Mouse (Mus musculus) CD8-positive naive resting alpha-beta T cell, adult 57 days (primary cell): Measurements from ENCODE around the gene Vmn1r69. TPM values are rescaled to one million over a fixed set of nuclear protein-coding genes. Genes with fewer than 3 reads are reported as not detected.

ENCODE experiments used
- total RNA-seq: library from RNA; stranded (reverse); gene quantifications from one replicate; pipeline ENCODE4 v1.2.4, GENCODE M21; 2023

Gene Vmn1r69
- not detected for total RNA-seq

DNA sequence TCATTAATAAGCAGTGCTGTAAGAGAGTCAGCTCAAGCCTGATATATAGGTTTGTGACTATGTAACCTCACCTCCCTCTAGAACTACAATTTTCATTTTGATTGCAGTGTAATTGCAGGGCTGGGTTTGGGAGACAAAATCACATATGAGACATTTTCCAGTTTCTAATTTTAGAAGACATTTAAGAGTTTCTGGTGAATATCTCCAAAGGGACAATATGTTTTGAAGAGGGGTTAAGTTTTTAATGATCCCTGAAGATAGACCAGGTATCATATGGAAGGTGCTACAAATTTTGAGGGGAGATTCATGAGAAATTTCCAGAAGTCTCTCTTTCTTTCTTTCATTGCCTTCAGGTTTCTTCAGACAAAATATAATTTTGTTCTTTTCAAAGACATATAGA is at the start of gene Vmn1r69:
Gene Vmn1r69 (minus strand): TSS at position 101 of the 400 bp plus-strand sequence.

DNA sequence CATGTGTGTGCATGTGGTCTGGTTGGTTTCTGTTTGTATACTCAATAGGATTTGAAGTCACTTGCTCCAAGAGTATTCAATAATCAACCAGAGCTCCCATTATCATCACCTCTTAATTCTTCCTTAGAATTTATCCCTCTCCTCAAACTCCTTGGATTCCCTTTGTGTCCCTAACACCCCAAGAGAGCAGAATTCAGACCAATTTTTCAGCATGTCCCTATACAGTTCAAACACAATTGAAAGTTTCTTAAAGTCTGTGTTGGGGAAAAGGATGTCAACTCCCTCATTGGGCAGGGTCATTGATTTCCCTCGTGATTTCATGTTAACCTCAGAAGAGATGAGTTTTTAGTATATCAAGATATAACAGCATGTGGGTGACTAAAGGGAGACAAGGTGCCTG is 17.8 kb upstream of the Vmn1r69 start, which contains the start of gene Vmn1r70:
Gene Vmn1r70 (plus strand): TSS at position 301 of the 400 bp plus-strand sequence.

DNA sequence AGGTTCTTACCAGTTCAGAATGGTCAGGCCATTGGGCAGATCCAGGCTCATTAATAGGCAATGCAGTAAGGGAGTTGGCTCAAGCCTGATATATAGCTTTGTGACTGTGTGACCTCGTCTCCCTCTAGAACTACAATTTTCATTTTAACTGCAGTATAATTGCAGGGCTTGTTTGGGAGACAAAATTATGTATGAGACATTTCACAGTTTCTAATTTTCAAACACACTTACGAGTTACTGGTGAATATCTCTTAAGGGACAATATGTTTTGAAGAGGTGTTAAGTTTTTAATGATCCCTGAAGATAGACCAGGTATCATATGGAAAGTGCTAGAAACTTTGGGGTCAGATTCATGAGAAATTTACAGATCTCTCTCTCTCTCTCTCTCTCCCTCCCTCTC is 55.1 kb downstream of the Vmn1r69 start, which contains the start of gene Vmn1r68:
Gene Vmn1r68 (minus strand): TSS at position 101 of the 400 bp plus-strand sequence.

Other genes with a start within 250 kb of the Vmn1r69 start
- gene Vmn1r67, start 170.3 kb downstream of the Vmn1r69 start, total RNA-seq: not detected
- gene Zik1, start 118.3 kb downstream of the Vmn1r69 start, total RNA-seq: 1.7 TPM
- not detected for gene Vmn1r68, start 55.2 kb downstream of the Vmn1r69 start, total RNA-seq
- not detected for gene Vmn1r70, start 17.9 kb upstream of the Vmn1r69 start, total RNA-seq
- not detected for gene Nlrp4b, start 74.1 kb upstream of the Vmn1r69 start, total RNA-seq
- not detected for gene Vmn1r71, start 140.7 kb upstream of the Vmn1r69 start, total RNA-seq